Mouse (Mus musculus) heart, postnatal 10 days (tissue): ENCODE measurements around the gene 2610528J11Rik. TPM values are rescaled to one million over a fixed set of nuclear protein-coding genes. Genes with fewer than 3 reads are reported as not detected.
"Not testable (repeated sequence)": the region's sequence is repeated elsewhere in the genome, so short reads cannot be mapped to it uniquely, and the experiment has no call there.

Experiments
- DNase-seq, 2 experiments: peaks; one replicate each; pipeline ENCODE4 v3.0.0; 2021
- intact Hi-C: fragments of 180-260 bp; cut with DNase I; formaldehyde crosslinking; loops from one replicate; pipeline ENCODE4 v1.15.1; 2025
- total RNA-seq, 2 experiments: library from RNA; stranded (reverse); gene quantifications; 2 replicates each; pipeline ENCODE4 v1.2.3; 2021

2610528J11Rik gene
- not detected for total RNA-seq

GRCm38 (mm10) chr4:118526408-118527334 is at the start of gene 2610528J11Rik:
Gene 2610528J11Rik (plus strand): TSS chr4:118526999.
- intact Hi-C loops, result no loop called here
- DNase-seq, result no peak

- peak; percentile 70 for DNase-seq
- intact Hi-C loops, result loop anchor here (5.0 kb wide), 1 partner anchor 42 kb away; no protein-coding TSS in a partner anchor
Observed at GRCm38 (mm10) chr4:118489717-118490132, 37.1 kb upstream of the 2610528J11Rik start, which contains the start of gene Tie1. Gene Tie1 (minus strand): TSS chr4:118490061.

DNA sequence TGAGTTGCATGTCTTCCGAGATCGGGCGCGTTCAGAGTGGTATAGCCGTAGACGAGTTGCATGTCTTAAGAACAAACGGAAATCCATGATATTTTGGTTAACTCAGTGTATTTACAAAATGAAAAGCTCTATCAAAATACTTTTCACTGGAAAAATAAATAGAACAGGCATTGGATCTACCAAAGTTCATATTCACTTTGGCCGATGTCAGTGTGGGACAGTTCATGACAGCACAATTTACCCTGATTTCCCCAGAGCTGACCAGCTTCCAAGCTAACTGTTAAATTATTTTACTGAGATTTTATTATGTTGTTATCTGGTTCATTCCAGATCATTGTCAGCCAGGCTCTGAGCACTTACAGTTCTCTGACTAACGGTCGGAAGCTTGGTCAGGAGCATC is 36.3 kb upstream of the 2610528J11Rik start:
- intact Hi-C loops, result no loop called here
- no peak for DNase-seq

DNA sequence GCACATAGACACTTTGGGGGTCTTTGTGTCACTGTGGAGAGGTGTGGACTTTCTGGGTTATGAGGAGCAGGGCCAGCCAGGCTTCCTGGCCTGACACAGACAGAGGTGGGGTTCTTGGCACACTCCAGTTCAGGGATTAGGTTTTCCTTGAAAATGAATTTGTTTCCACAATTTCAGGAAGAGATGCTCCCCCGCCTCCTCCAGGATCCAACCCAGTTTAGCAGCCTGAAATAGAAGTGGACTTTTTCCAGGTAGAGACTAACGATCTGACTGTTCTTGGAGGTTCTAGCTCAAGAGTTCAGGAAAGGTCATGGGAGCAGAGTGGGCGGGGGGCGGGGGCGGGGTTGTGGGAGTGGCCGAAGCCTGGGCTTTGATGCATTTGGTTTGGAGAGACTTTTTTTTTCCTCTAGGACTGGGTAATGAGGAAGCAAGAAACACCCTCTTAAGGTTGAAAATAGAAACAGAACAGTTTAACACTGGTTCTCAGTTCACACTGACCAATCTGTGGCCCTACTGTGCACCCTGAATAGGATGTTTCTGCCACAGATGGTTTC is 26.6 kb upstream of the 2610528J11Rik start:
- intact Hi-C loops, result no loop called here
- DNase-seq, result peak; percentile 40 to 46

DNA sequence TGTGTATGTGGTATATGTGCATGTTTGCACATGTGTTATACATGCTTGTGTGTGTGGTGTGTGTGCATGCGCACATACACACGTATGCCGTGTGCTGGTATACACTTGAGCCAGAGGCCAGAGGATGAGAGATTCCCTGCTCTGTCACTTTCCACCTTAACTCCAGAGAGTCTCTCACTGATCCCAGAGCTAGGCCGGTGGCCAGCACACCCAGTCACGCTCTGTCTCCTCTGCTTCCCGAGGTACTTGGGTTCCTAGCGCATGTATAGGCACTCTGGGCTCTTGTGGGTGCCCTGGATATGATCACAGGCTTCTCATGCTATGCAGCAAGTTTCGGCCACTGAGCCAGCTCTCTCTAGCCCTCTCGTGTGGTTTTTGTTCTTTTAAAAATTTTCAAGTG is 26.0 kb upstream of the 2610528J11Rik start:
- intact Hi-C loops, result no loop called here
- DNase-seq, result no peak

GRCm38 (mm10) chr4:118505551-118505950 is 21.2 kb upstream of the 2610528J11Rik start:
- peak; percentile 32 to 47 for DNase-seq
- intact Hi-C loops, result no loop called here

DNA sequence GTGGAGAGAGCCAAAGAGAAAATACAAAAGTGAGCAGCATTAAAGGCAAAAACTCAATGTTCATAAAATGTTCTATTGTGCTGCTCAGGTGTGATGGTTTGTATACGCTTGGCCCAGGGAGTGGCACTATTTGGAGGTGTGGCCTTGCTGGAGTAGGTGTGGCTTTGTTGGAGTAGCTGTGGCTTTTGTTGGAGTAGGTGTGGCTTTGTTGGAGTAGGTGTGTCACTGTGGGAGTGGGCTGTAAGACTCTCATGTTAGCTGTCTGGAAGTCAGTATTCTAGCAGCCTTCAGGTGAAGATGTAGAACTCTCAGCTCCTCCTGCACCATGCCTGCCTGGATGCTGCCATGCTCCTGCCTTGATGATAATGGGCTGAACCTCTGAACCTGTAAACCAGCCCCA is 19.6 kb upstream of the 2610528J11Rik start:
- intact Hi-C loops, DNase-seq: not testable (repeated sequence)

GRCm38 (mm10) chr4:118509050-118509449 is 17.7 kb upstream of the 2610528J11Rik start:
- intact Hi-C loops, result no loop called here
- DNase-seq, result peak in 1 of 2 experiments; percentile 30

DNA sequence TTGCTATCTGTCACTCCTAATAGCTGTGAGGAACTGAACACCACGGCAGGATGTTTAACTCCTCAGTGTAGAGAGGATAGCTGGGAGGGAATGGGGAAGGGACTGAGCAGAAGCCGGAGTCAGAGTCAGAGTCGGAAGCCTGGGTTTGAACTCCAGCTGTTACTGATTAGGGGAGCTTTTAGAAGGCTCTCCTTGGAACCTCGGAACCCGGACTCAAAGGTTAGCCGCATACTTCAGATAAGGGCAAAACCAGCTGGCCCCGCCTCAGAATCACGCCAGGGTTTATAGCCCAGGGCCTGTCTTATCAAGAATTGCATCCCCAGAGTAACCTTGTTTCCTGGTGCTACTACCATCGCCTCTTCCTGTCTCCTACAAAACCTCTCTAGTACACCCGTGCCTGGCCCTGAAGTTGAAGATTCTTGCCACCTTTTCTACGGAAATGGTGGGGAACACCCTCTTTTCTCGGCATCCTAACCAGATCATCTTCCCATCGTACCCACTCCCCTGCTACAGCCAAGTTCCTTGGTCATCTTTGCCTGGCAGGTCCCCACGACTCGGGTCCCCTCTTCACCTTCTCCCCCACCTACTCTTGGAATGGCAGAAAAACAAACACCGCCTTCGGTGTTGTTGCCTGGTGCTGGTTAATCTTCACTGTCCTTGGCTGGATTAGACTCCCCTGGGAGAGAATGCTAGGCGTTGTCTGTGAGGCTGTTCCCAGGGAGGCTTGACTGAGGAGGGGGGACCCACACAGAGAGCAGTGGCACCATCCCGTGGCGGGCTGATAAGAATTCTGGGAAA is 9.9 kb upstream of the 2610528J11Rik start:
- peak; percentile 31 to 34 for DNase-seq
- intact Hi-C loops, result loop anchor here (5.0 kb wide), 2 partner anchors 35 to 70 kb away; no protein-coding TSS in a partner anchor

DNA sequence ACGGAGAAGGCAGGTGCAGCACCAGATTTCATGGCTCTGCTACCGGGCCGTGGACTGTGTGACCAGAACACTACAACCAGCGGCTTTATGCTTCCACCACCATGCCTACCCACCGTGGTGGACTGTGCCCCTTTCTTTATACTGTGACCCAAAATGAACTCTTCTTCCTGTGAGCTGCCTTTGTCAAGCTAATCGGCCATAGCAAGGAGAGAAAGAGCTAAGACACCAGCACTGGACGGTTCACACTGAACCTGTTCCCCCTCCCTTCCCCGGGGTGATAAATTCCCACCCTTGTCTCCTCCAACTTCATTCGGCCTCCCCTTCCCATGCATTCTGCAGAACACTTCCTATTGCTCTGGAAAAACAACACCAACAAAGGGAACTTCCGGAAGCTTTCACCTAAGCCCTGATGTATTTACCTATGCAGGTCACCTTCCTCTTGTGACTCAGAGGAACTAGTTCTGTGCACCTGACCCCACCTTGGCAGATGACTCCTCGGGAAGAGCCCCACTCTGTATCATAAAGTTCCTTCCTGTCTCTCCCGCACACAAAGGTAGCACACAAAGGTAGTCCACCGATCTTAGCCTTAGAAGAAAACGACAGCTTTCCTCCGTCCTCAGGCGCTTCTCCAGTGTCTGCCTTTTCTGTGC is 9.2 kb upstream of the 2610528J11Rik start:
- intact Hi-C loops, result loop anchor here (5.0 kb wide), 2 partner anchors 35 to 70 kb away; no protein-coding TSS in a partner anchor

GRCm38 (mm10) chr4:118518208-118518607 is 8.6 kb upstream of the 2610528J11Rik start:
- no peak for DNase-seq
- intact Hi-C loops, result loop anchor here (5.0 kb wide), 2 partner anchors 36 to 71 kb away; no protein-coding TSS in a partner anchor

More for the DNA sequence above, 9.2 kb upstream of the 2610528J11Rik start:
- DNase-seq, result no peak

DNA sequence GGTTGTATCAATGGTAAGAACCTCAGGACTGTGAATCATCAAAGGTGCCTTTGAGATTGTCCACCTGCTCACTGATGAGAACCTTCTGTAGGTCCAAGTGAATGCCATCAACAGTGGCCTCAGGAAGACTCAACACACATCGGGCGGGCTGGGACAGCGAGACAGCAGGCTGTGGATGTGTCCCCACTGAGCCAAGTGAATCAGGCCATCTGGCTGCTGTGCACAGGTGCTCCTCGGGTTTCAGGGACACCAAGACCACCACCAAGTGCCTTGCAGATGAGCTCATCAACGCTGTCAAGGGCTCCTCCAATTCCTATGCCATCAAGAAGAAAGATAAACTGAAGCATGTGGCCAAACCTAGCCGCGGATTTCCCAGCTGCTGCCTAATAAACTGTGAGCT is 4.6 kb upstream of the 2610528J11Rik start:
- intact Hi-C loops, result no loop called here
- no peak for DNase-seq

DNA sequence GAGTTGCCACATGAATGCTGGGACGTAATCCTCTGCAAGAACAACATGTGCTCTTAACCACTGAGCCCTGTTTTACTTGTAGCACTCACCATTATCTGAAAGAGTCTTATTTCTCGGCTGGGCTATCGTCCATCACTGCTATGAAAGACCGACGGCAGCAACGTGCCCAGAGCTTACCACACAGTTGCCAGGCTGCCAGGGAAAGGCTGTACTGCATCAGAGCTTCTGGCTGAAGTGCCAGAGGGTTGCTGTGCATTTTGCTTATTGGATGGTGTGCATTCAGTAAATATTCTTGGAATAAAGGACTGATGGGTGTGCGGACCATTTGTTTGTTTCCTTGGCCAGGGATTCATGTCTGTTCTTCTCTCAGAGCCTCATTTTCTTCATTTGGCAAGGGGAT is 2.8 kb upstream of the 2610528J11Rik start:
- intact Hi-C loops, result no loop called here
- no peak for DNase-seq

DNA sequence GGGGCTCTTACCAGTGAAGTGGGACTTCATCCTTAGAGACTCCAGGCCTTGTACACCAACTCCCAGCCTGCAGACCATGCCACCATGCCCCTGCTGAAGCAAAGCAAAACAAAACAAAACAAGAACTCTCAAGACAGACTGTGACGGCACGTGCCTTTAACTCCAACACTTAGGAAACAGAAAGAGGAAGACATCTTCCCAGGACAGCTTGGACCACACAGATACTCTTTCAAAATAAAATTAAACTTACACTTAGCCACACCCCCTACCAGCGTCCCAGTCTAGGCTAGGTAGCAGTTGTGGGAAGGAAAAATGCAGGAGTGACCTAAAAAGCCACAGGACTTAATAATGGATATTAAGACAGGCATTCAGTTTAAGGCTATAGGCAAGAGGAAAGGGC is 1.0 kb upstream of the 2610528J11Rik start:
- DNase-seq, result no peak
- intact Hi-C loops, result no loop called here

GRCm38 (mm10) chr4:118527335-118527681 is 509 bp downstream of the 2610528J11Rik start:
- no peak for DNase-seq
- intact Hi-C loops, result no loop called here

DNA sequence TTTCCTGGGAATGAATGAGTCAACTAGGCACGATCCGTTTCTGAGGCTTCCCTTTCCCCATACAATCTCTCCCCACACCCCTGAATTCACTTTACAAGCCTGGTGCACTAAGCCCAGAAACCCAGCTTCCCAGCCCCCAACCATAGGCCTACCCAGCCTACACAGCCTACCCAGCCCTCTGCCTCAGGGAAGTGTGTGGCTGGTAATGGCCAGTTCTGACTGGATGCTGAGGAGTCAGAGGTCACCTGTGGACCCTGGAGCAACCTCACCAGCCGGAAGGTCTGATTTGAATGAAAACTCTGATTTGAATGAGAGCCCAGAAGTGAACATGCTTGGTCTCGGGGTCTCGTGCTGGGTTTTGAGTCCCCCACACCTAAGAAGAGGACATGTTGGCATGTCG is 921 bp downstream of the 2610528J11Rik start:
- intact Hi-C loops, result no loop called here
- no peak for DNase-seq

DNA sequence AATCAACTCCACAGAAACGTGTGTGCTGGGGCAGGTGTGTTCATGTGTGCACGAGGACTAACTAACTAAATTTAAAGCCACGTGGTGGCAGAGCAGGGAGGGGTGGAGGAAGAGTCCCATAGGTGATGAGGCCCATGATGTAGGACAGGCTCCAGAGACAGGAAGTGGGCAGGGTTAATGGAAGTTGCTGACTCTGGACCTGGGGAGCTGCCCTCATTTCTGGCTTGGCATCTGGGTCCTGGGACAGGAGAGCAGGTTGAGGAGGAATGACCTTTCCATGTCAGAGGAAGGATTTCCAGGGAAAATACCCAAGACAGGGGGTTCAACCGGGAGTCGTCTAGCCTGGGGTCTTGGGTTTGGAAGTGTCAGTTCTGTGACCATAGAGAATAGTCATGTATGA is 5.9 kb downstream of the 2610528J11Rik start:
- intact Hi-C loops, result no loop called here
- DNase-seq, result no peak

- intact Hi-C loops, result no loop called here
Observed at GRCm38 (mm10) chr4:118533156-118533555, 6.4 kb downstream of the 2610528J11Rik start.

DNA sequence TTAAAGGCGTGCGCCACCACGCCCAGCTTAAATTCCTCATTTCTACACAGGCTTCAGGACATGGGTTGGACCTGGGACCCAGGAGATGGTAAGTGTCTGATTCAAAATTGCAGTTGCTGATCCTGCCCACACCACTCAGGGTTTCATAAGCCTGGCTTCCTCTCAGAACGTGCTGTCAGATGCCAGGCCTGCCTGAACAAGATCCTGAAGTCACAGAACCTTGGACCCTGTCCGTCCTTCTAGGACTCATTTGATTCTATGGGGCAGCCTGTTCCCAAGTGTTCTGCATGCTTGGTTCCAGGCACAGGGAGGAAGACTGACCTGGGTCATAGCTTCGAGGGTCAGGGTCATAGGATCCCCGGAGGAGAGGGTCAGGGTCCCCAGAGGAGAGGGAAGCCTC is 6.8 kb downstream of the 2610528J11Rik start:
- intact Hi-C loops, result no loop called here
- no peak for DNase-seq

More at GRCm38 (mm10) chr4:118533156-118533555, 6.4 kb downstream of the 2610528J11Rik start:
- DNase-seq, result no peak

DNA sequence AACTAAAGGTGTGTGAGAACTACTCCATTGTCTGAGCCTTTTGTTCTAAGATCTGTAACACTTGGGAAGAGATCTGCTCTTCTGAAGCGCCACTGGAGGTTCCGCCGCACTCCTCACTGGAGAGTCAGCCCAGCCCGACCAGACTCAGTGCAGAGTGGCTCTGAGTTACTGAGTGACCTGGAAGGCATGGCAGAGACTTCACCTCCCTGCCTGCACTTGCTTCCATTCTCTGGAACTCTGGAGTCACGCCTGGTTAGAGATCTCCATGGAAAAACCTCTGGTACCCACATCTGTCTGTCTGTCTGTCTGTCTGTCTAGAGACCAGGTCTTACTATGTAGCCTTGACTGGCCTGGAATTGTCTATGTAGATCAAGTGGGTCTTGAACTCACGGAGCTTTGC is 8.8 kb downstream of the 2610528J11Rik start:
- intact Hi-C loops, result no loop called here

More for the DNA sequence above, 8.8 kb downstream of the 2610528J11Rik start:
- DNase-seq, result no peak
